Mouse (Mus musculus) forebrain, embryonic 16.5 days (tissue): ENCODE measurements at regions not wholly inside any gene's neighbourhood (a gene's known extent, or its start where the extent isn't known, plus 50 kb on each side); places are given as distances from the start of the nearest gene placed in this dataset.
"Not testable (repeated sequence)": the region's sequence is repeated elsewhere in the genome, so short reads cannot be mapped to it uniquely, and the experiment has no call there.

Experiments used
- ATAC-seq: fragments of 200-750 bp; cut with Nextera tagmentation; 2 replicates; pipeline ENCODE4 v1.8.0; 2017; ENCODE audit warnings: mild to moderate bottlenecking, moderate library complexity
- H3K27ac ChIP-seq: fragments of 300-500 bp; sonication (generic); 2 replicates; pipeline ENCODE4 v1.5.1; 2014; ENCODE audit warnings: low read length, control low read depth
- H3K27me3 ChIP-seq: fragments of 300-500 bp; sonication (generic); replicated peaks from 2 replicates; pipeline ENCODE4 v1.6.1; 2014; ENCODE audit warnings: low read length; ENCODE audit not compliant: control insufficient read depth, insufficient read depth
- H3K36me3 ChIP-seq: fragments of 300-500 bp; sonication (generic); 2 replicates; pipeline ENCODE4 v1.6.1; 2014; ENCODE audit not compliant: control insufficient read depth, insufficient read depth
- H3K4me1 ChIP-seq: fragments of 300-500 bp; sonication (generic); replicated peaks from 2 replicates; pipeline ENCODE4 v1.6.1; 2014; ENCODE audit warnings: low read length; ENCODE audit not compliant: control insufficient read depth, insufficient read depth
- H3K4me2 ChIP-seq: fragments of 300-500 bp; sonication (generic); 2 replicates; pipeline ENCODE4 v1.6.1; 2014; ENCODE audit warnings: mild to moderate bottlenecking, low read length, control low read depth
- H3K4me3 ChIP-seq: fragments of 300-500 bp; sonication (generic); replicated peaks from 2 replicates; pipeline ENCODE4 v1.5.1; 2014; ENCODE audit warnings: mild to moderate bottlenecking, low read length, control low read depth
- H3K9ac ChIP-seq: fragments of 300-500 bp; sonication (generic); replicated peaks from 2 replicates; pipeline ENCODE4 v1.6.1; 2014; ENCODE audit warnings: low read depth, low read length, control low read depth
- H3K9me3 ChIP-seq: fragments of 300-500 bp; sonication (generic); 2 replicates; pipeline ENCODE4 v1.6.1; 2016; ENCODE audit warnings: low read length; ENCODE audit not compliant: control insufficient read depth
- WGBS: fragments of 180-500 bp; shearing (Covaris S2); extraction: QIAGEN DNeasy Blood & Tissue Kit; methylation state at CpG from one replicate; pipeline ENCODE4 v1.1.7; 2014; 5-methylcytosine and 5-hydroxymethylcytosine counted together

GRCm38 (mm10) chr1:145139267-145139651, 364.0 kb upstream of the Rgs18 start:
- peaks cover 4% of the 10 kb centered on the region for H3K4me1 ChIP-seq
- no peak overlapping the region for H3K9ac ChIP-seq
- no peak for ATAC-seq
- no peaks in the 10 kb centered on the region for H3K9me3 ChIP-seq
- H3K27ac ChIP-seq = no peak overlapping the region
- no peak overlapping the region for H3K4me3 ChIP-seq
- H3K4me2 ChIP-seq = no peak overlapping the region
- H3K27me3 ChIP-seq = no peaks in the 10 kb centered on the region
- H3K36me3 ChIP-seq = no peaks in the 10 kb centered on the region

DNA sequence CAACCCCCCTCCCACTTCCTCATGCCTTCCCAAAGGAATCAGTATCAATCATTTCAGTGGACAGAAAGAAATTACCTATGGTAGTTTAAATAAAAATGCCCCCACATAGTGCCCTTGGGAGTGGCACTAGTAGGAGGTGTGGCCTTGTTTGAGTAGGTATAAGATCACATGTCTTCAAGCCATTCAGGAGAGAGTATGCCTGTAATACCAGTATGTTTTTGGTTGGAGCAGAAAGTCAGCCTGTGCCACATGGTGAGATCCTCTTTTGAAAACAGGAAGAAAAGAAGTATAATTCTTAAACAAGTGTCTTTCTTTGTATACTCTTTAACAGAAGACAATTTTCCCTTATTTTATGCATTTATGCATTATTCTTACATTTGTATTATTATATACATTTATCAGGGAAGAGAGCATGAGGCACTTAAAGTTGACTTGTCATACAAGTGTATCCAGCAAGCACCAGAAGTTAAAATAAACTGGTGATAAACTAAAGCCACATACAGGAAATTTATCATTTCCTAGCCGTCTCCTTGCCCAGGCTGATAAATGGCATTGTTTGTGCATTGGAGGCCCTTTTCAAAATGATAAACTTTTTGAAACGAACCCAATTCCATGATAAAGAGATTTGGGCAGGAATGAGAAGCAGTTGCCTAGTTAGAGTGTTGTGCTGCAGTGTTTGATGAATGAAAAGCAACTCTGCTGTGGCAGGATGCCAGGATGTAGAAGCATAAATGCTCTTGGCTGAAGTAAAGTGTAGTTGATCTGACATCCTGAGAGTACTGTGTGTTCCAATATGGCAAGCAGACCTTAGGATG, 363.4 kb upstream of the Rgs18 start:
- H3K4me2 ChIP-seq = no peak overlapping the region
- H3K4me3 ChIP-seq = no peak overlapping the region
- no peaks in the 10 kb centered on the region for H3K27me3 ChIP-seq
- 16% methylated on average over 2 of the region's 2 CpGs for WGBS
- H3K27ac ChIP-seq = no peak overlapping the region
- no peaks in the 10 kb centered on the region for H3K36me3 ChIP-seq
- peaks cover 4% of the 10 kb centered on the region for H3K4me1 ChIP-seq
- no peaks in the 10 kb centered on the region for H3K9me3 ChIP-seq
- H3K9ac ChIP-seq = no peak overlapping the region
- peak; percentile 93 for ATAC-seq

DNA sequence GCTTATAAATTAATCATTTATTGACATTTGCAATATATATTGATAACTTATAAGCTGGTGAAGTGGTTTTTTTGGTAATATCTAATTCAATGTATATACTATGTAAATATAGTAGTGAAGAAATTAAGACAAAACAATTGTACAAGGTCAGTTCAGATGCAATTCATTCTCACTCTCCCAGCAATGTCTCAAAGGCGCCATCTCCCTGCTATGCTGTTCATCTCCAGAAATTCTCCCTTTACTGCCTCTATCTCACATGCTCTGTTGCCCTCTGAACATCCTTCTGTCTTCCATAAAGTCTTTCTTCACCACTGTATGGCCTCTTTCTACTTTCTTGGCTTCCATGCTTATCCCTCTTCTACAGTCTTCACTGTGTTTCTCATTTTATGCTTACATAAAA, 355.8 kb upstream of the Rgs18 start:
- Histone ChIP-seq H3K9ac (no peak overlapping the region), H3K36me3 (no peaks in the 10 kb centered on the region), H3K4me3 (no peak overlapping the region), H3K9me3 (no peaks in the 10 kb centered on the region), H3K27ac (no peak overlapping the region), H3K4me2 (no peak overlapping the region), H3K27me3 (no peaks in the 10 kb centered on the region), H3K4me1 (no peaks in the 10 kb centered on the region)
- ATAC-seq = no peak
- 86% methylated on average over 1 of the region's 1 CpGs for WGBS

- WGBS = 68% methylated on average over 1 of the region's 1 CpGs
- H3K4me1 ChIP-seq = no peaks in the 10 kb centered on the region
- ATAC-seq = no peak
These were observed 337.9 kb upstream of the Rgs18 start for GRCm38 (mm10) chr1:145113171-145113570.

DNA sequence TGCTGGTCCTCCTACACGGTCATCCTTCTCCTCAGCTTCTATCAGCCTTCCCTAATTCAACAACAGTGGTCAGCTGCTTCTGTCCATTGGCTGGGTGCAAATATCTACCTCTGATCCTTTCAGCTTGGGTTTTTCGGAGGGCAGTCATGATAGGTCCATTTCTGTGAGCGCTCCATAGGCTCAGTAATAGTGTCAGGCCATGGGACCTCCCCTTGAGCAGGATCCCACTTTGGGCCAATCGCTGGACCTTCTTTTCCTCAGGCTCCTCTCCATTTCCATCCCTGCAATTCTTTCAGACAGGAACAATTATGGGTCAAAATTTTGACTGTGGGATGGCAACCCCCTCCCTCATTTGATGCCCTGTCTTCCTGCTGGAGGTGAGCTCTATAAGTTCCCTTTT, 331.5 kb upstream of the Rgs18 start:
- ATAC-seq, H3K9me3 ChIP-seq, H3K4me1 ChIP-seq, H3K9ac ChIP-seq, H3K36me3 ChIP-seq, H3K4me3 ChIP-seq, H3K4me2 ChIP-seq, H3K27ac ChIP-seq, H3K27me3 ChIP-seq: not testable (repeated sequence)
- WGBS = 85% methylated on average over 4 of the region's 4 CpGs

More at GRCm38 (mm10) chr1:145113171-145113570, 337.9 kb upstream of the Rgs18 start:
- Histone ChIP-seq H3K4me2 (no peak overlapping the region), H3K27ac (no peak overlapping the region), H3K36me3 (no peaks in the 10 kb centered on the region), H3K9ac (no peak overlapping the region), H3K9me3 (no peaks in the 10 kb centered on the region), H3K27me3 (no peaks in the 10 kb centered on the region), H3K4me3 (no peak overlapping the region)

DNA sequence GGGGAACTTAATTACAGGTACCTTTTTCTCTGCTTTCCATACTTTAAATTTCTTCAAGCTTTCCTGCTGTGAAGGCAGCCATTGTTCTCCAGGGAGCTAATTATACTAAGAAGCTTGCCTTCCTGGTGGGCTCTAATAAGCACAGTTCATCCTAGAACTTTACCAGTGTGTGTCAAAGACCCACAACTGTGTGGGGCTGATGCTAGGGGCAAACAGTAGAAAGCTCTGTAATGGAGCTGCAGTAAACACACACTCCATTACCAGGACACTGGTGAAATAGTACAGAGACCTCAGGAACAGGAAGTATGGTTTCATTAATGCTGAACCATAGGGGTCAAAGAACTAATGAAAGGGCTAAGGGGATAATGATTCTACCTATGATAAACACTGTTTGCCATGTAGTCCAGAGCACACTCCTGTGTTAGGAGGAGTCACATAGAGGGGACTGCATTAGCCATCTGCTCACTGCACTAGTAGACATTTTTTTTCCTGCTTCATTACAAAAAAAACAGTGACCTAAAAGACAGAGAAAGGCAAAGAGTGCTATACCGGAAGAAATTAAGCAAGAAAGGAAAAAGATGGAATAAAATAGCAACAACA, 290.1 kb upstream of the Rgs18 start:
- Histone ChIP-seq H3K9me3 (no peaks in the 10 kb centered on the region), H3K4me2 (no peak overlapping the region), H3K36me3 (no peaks in the 10 kb centered on the region), H3K4me1 (no peaks in the 10 kb centered on the region), H3K27ac (no peak overlapping the region), H3K4me3 (no peak overlapping the region), H3K27me3 (no peaks in the 10 kb centered on the region), H3K9ac (no peak overlapping the region)
- no peak for ATAC-seq
- WGBS = 45% methylated on average over 1 of the region's 1 CpGs

DNA sequence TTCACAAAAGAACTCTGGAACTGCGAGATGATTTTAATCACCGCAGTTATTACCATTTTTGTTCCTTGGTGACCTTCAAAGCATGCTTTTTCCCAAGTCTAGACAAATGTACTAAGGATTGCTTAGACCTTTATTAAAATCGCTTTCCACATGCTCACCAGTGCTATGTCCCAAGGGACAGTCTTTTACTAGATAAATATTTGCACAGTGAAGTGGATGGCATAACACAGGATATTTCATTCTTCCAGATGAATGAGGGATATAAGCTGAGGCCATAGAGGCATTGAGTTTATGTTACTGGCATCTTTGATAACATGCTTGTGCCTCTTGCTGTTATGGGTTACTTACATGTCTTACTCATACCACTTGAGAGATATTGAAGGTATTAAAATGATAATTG, 289.1 kb upstream of the Rgs18 start:
- H3K36me3 ChIP-seq = no peaks in the 10 kb centered on the region
- H3K9ac ChIP-seq = no peak overlapping the region
- H3K4me2 ChIP-seq = no peak overlapping the region
- H3K27ac ChIP-seq = no peak overlapping the region
- no peak overlapping the region for H3K4me3 ChIP-seq
- no peaks in the 10 kb centered on the region for H3K27me3 ChIP-seq
- 80% methylated on average over 3 of the region's 3 CpGs for WGBS
- ATAC-seq = no peak
- no peaks in the 10 kb centered on the region for H3K9me3 ChIP-seq
- H3K4me1 ChIP-seq = no peaks in the 10 kb centered on the region

GRCm38 (mm10) chr1:145015623-145016022, 240.4 kb upstream of the Rgs18 start:
- whole genome bisulfite sequencing = 86% methylated on average over 4 of the region's 4 CpGs
- no peak for ATAC-seq
- H3K4me2 ChIP-seq = no peak overlapping the region

DNA sequence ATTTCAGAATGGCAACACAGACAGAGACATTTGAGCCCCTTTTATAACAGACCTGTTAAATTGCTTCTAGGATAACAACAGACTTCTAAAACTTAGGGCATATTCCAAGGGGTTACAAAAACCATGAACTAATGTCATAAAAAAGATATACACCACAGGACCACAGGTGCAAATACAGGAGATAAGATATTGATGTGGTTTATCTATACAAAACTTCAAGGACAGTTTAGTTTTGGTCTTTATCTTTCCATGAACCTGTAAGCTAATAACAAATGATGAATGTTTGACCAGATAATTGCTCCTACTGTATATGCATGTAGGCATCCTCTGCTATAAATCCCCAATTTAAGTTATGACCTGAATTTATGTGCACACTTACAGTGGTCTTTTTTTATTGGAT, 235.6 kb upstream of the Rgs18 start:
- Histone ChIP-seq H3K9ac (no peak overlapping the region), H3K36me3 (no peaks in the 10 kb centered on the region), H3K27me3 (no peaks in the 10 kb centered on the region), H3K9me3 (no peaks in the 10 kb centered on the region), H3K27ac (no peak overlapping the region), H3K4me1 (no peaks in the 10 kb centered on the region), H3K4me3 (no peak overlapping the region), H3K4me2 (no peak overlapping the region)
- no peak for ATAC-seq

More at GRCm38 (mm10) chr1:145015623-145016022, 240.4 kb upstream of the Rgs18 start:
- H3K4me1 ChIP-seq = no peaks in the 10 kb centered on the region
- no peak overlapping the region for H3K9ac ChIP-seq
- no peaks in the 10 kb centered on the region for H3K9me3 ChIP-seq
- no peak overlapping the region for H3K27ac ChIP-seq
- H3K27me3 ChIP-seq = no peaks in the 10 kb centered on the region
- no peak overlapping the region for H3K4me3 ChIP-seq
- H3K36me3 ChIP-seq = no peaks in the 10 kb centered on the region
